In genomic region chr15:40047100-40047499, GRCm38 (mm10) we compare ENCODE assay signal across 10 mouse cellular contexts.
"Had no signal": no experiment of that assay in that cellular context is flagged by ENCODE, and none has a peak within 500 bp of the region (broad histone marks: within the 10 kb centered on the region; RNA-seq: fewer than 3 reads in every experiment).

No protein-coding gene starts in this region.

- ATAC-seq: liver, embryonic 12.5 days; midbrain, embryonic 16.5 days had no signal

- DNase-seq: kidney, adult 2 months; kidney, postnatal 14 days; lung, embryonic 14.5 days; lung, postnatal 10 days; retina, postnatal 1 day; right cerebral cortex, postnatal 14 days; thymus, adult 2 months; thymus, postnatal 4 days had no signal
